Mouse (Mus musculus): ENCODE results near the gene Drap1. TPM values are rescaled to one million over a fixed set of nuclear protein-coding genes. Genes with fewer than 3 reads are reported as not detected.
A peak's percentile ranks its signal among the peaks of the same experiment; 100 is the strongest.

The Drap1 gene
- polyA plus RNA-seq, 1 experiment, result 176 TPM

GRCm38 (mm10) chr19:5394168-5394567, 30.6 kb downstream of the Drap1 start:
- TF ChIP-seq POLR2A (IDR thresholded peaks at IDR 0.05; ENCODE audit: borderline replicate concordance, extremely low read depth, low read depth, low read length) (no peak), CTCF (IDR thresholded peaks at IDR 0.05; ENCODE audit: insufficient read depth, low read length) (no peak)
- Histone ChIP-seq H3K4me1 (ENCODE audit: control insufficient read depth, insufficient read depth, low read length) (0 out of 2 replicates have a peak, but pooled peaks cover 2% of the 10 kb centered on the region), H3K4me3 (replicated peaks; ENCODE audit: extremely low read depth, low read depth, low read length) (no peak overlapping the region)
- no peak for DNase-seq
- WGBS, result 52% methylated on average over 10 of the region's 10 CpGs

- WGBS, result 33% methylated on average over 4 of the region's 4 CpGs
- TF ChIP-seq POLR2A (IDR thresholded peaks at IDR 0.05; ENCODE audit: borderline replicate concordance, extremely low read depth, low read depth, low read length), result no peak
- no peak for TF ChIP-seq CTCF (IDR thresholded peaks at IDR 0.05; ENCODE audit: insufficient read depth, low read length)
Observed at GRCm38 (mm10) chr19:5392892-5393291, 31.9 kb downstream of the Drap1 start.

GRCm38 (mm10) chr19:5390416-5390815, 34.4 kb downstream of the Drap1 start:
- DNase-seq, result no peak
- Histone ChIP-seq H3K4me1 (ENCODE audit: control insufficient read depth, insufficient read depth, low read length) (peaks cover 10% of the 10 kb centered on the region; the same call in 1 of the 2 replicates), H3K4me3 (replicated peaks; ENCODE audit: extremely low read depth, low read depth, low read length) (no peak overlapping the region)
- WGBS, result 54% methylated on average over 8 of the region's 8 CpGs
- TF ChIP-seq CTCF (IDR thresholded peaks at IDR 0.05; ENCODE audit: insufficient read depth, low read length), result no peak
- no peak for TF ChIP-seq POLR2A (IDR thresholded peaks at IDR 0.05; ENCODE audit: borderline replicate concordance, extremely low read depth, low read depth, low read length)

More at GRCm38 (mm10) chr19:5392892-5393291, 31.9 kb downstream of the Drap1 start:
- H3K4me3 ChIP-seq (replicated peaks; ENCODE audit: extremely low read depth, low read depth, low read length), result no peak overlapping the region
- H3K4me1 ChIP-seq (ENCODE audit: control insufficient read depth, insufficient read depth, low read length), result peaks cover 3% of the 10 kb centered on the region; the same call in 1 of the 2 replicates
- peak; percentile 37 for DNase-seq

- WGBS, result 6% methylated on average over 12 of the region's 12 CpGs
- DNase-seq, result peak; percentile 37
- peaks cover 10% of the 10 kb centered on the region; the same call in 1 of the 2 replicates for H3K4me1 ChIP-seq (ENCODE audit: control insufficient read depth, insufficient read depth, low read length)
- H3K4me3 ChIP-seq (replicated peaks; ENCODE audit: extremely low read depth, low read depth, low read length), result peak overlapping the region; percentile 50
- TF ChIP-seq CTCF (IDR thresholded peaks at IDR 0.05; ENCODE audit: insufficient read depth, low read length) (no peak), POLR2A (IDR thresholded peaks at IDR 0.05; ENCODE audit: borderline replicate concordance, extremely low read depth, low read depth, low read length) (peak; percentile 43; the same call in 1 of the 2 replicates)
Observed at GRCm38 (mm10) chr19:5389647-5390046, 35.1 kb downstream of the Drap1 start.

- TF ChIP-seq POLR2A (IDR thresholded peaks at IDR 0.05; ENCODE audit: borderline replicate concordance, extremely low read depth, low read depth, low read length) (peak; percentile 96), CTCF (IDR thresholded peaks at IDR 0.05; ENCODE audit: insufficient read depth, low read length) (no peak)
- peak; percentile 88 for DNase-seq
- WGBS, result 1% methylated on average over 43 of the region's 43 CpGs
- Histone ChIP-seq H3K4me3 (replicated peaks; ENCODE audit: extremely low read depth, low read depth, low read length) (peak within 1 kb of the TSS; percentile 96), H3K4me1 (ENCODE audit: control insufficient read depth, insufficient read depth, low read length) (peaks cover 10% of the 10 kb centered on the region; the same call in 1 of the 2 replicates)
Observed at GRCm38 (mm10) chr19:5388588-5389242, 36.1 kb downstream of the Drap1 start, which contains the start of gene Sart1. Gene Sart1 (minus strand): TSS chr19:5388703.

- peaks cover 10% of the 10 kb centered on the region; the same call in 1 of the 2 replicates for H3K4me1 ChIP-seq (ENCODE audit: control insufficient read depth, insufficient read depth, low read length)
- no peak for TF ChIP-seq POLR2A (IDR thresholded peaks at IDR 0.05; ENCODE audit: borderline replicate concordance, extremely low read depth, low read depth, low read length)
- TF ChIP-seq CTCF (IDR thresholded peaks at IDR 0.05; ENCODE audit: insufficient read depth, low read length), result no peak
- peak overlapping the region; percentile 77 for H3K4me3 ChIP-seq (replicated peaks; ENCODE audit: extremely low read depth, low read depth, low read length)
- under 1% methylated on average over 43 of the region's 43 CpGs for WGBS
- no peak for DNase-seq
Observed at GRCm38 (mm10) chr19:5388011-5388441, 36.8 kb downstream of the Drap1 start.

- TF ChIP-seq POLR2A (IDR thresholded peaks at IDR 0.05; ENCODE audit: borderline replicate concordance, extremely low read depth, low read depth, low read length) (no peak), CTCF (IDR thresholded peaks at IDR 0.05; ENCODE audit: insufficient read depth, low read length) (no peak)
- 88% methylated on average over 8 of the region's 8 CpGs for WGBS
- DNase-seq, result no peak
- no peak overlapping the region for H3K4me3 ChIP-seq (replicated peaks; ENCODE audit: extremely low read depth, low read depth, low read length)
- H3K4me1 ChIP-seq (ENCODE audit: control insufficient read depth, insufficient read depth, low read length), result peaks cover 10% of the 10 kb centered on the region; the same call in 1 of the 2 replicates
Observed at GRCm38 (mm10) chr19:5384715-5385114, 40.1 kb downstream of the Drap1 start.

GRCm38 (mm10) chr19:5383326-5383725, 41.5 kb downstream of the Drap1 start:
- H3K4me1 ChIP-seq (ENCODE audit: control insufficient read depth, insufficient read depth, low read length), result peaks cover 7% of the 10 kb centered on the region; the same call in 1 of the 2 replicates
- no peak overlapping the region for H3K4me3 ChIP-seq (replicated peaks; ENCODE audit: extremely low read depth, low read depth, low read length)
- DNase-seq, result no peak
- 94% methylated on average over 12 of the region's 12 CpGs for WGBS
- TF ChIP-seq CTCF (IDR thresholded peaks at IDR 0.05; ENCODE audit: insufficient read depth, low read length) (no peak), POLR2A (IDR thresholded peaks at IDR 0.05; ENCODE audit: borderline replicate concordance, extremely low read depth, low read depth, low read length) (no peak)

- Histone ChIP-seq H3K4me1 (ENCODE audit: control insufficient read depth, insufficient read depth, low read length) (no peaks in the 10 kb centered on the region), H3K4me3 (replicated peaks; ENCODE audit: extremely low read depth, low read depth, low read length) (no peak overlapping the region)
- 80% methylated on average over 1 of the region's 1 CpGs for WGBS
- TF ChIP-seq CTCF (IDR thresholded peaks at IDR 0.05; ENCODE audit: insufficient read depth, low read length), result no peak
- no peak for TF ChIP-seq POLR2A (IDR thresholded peaks at IDR 0.05; ENCODE audit: borderline replicate concordance, extremely low read depth, low read depth, low read length)
- DNase-seq, result no peak
Observed at GRCm38 (mm10) chr19:5377446-5377845, 47.3 kb downstream of the Drap1 start.

- WGBS, result 63% methylated on average over 4 of the region's 4 CpGs
- H3K4me3 ChIP-seq (replicated peaks; ENCODE audit: extremely low read depth, low read depth, low read length), result no peak overlapping the region
- TF ChIP-seq CTCF (IDR thresholded peaks at IDR 0.05; ENCODE audit: insufficient read depth, low read length), result no peak
- no peak for TF ChIP-seq POLR2A (IDR thresholded peaks at IDR 0.05; ENCODE audit: borderline replicate concordance, extremely low read depth, low read depth, low read length)
- H3K4me1 ChIP-seq (ENCODE audit: control insufficient read depth, insufficient read depth, low read length), result no peaks in the 10 kb centered on the region
- DNase-seq, result no peak
Observed at GRCm38 (mm10) chr19:5374748-5375147, 50.0 kb downstream of the Drap1 start.

All from lung, adult 2 months (tissue).